Mouse (Mus musculus): ENCODE measurements at regions not wholly inside any gene's neighbourhood (a gene's known extent, or its start where the extent isn't known, plus 50 kb on each side); places are given as distances from the start of the nearest gene placed in this dataset.

GRCm38 (mm10) chr8:113916649-113917048, 68.1 kb upstream of the Adamts18 start:
- H3K9me3 ChIP-seq (ENCODE audit: low read length) = 0 out of 2 replicates have a peak, but pooled peaks cover 6% of the 10 kb centered on the region
- TF ChIP-seq NANOG (IDR thresholded peaks at IDR 0.05; ENCODE audit: borderline replicate concordance, low read length) = no peak
- no peak for TF ChIP-seq CTCF (conservative IDR thresholded peaks at IDR 0.05; ENCODE audit: low read length)
- TF ChIP-seq POU5F1 (IDR thresholded peaks at IDR 0.05; ENCODE audit: borderline replicate concordance, low read length) = no peak
- H3K4me3 ChIP-seq (replicated peaks; ENCODE audit: low read length) = no peak overlapping the region
- H3K27me3 ChIP-seq (ENCODE audit: insufficient read depth, low read length) = no peaks in the 10 kb centered on the region
- no peaks in the 10 kb centered on the region for H3K4me1 ChIP-seq (replicated peaks; ENCODE audit: low read depth, low read length)
- H3K36me3 ChIP-seq (ENCODE audit: insufficient read depth, low read length) = no peaks in the 10 kb centered on the region

- Histone ChIP-seq H3K36me3 (ENCODE audit: insufficient read depth, low read length) (no peaks in the 10 kb centered on the region), H3K9me3 (ENCODE audit: low read length) (0 out of 2 replicates have a peak, but pooled peaks cover 6% of the 10 kb centered on the region), H3K4me3 (replicated peaks; ENCODE audit: low read length) (no peak overlapping the region), H3K4me1 (replicated peaks; ENCODE audit: low read depth, low read length) (no peaks in the 10 kb centered on the region), H3K27me3 (ENCODE audit: insufficient read depth, low read length) (no peaks in the 10 kb centered on the region)
- no peak for TF ChIP-seq CTCF (conservative IDR thresholded peaks at IDR 0.05; ENCODE audit: low read length)
- no peak for TF ChIP-seq POU5F1 (IDR thresholded peaks at IDR 0.05; ENCODE audit: borderline replicate concordance, low read length)
- no peak for TF ChIP-seq NANOG (IDR thresholded peaks at IDR 0.05; ENCODE audit: borderline replicate concordance, low read length)
Measured at GRCm38 (mm10) chr8:113917197-113917596, 68.7 kb upstream of the Adamts18 start.

- H3K36me3 ChIP-seq (ENCODE audit: insufficient read depth, low read length) = no peaks in the 10 kb centered on the region
- no peak overlapping the region for H3K4me3 ChIP-seq (replicated peaks; ENCODE audit: low read length)
- no peak for TF ChIP-seq NANOG (IDR thresholded peaks at IDR 0.05; ENCODE audit: borderline replicate concordance, low read length)
- no peak for TF ChIP-seq CTCF (conservative IDR thresholded peaks at IDR 0.05; ENCODE audit: low read length)
- TF ChIP-seq POU5F1 (IDR thresholded peaks at IDR 0.05; ENCODE audit: borderline replicate concordance, low read length) = no peak
- no peaks in the 10 kb centered on the region for H3K4me1 ChIP-seq (replicated peaks; ENCODE audit: low read depth, low read length)
- peaks cover 2% of the 10 kb centered on the region; the same call in 1 of the 2 replicates for H3K27me3 ChIP-seq (ENCODE audit: insufficient read depth, low read length)
- H3K9me3 ChIP-seq (ENCODE audit: low read length) = no peaks in the 10 kb centered on the region
Measured at GRCm38 (mm10) chr8:113920306-113920705, 71.8 kb upstream of the Adamts18 start.

DNA sequence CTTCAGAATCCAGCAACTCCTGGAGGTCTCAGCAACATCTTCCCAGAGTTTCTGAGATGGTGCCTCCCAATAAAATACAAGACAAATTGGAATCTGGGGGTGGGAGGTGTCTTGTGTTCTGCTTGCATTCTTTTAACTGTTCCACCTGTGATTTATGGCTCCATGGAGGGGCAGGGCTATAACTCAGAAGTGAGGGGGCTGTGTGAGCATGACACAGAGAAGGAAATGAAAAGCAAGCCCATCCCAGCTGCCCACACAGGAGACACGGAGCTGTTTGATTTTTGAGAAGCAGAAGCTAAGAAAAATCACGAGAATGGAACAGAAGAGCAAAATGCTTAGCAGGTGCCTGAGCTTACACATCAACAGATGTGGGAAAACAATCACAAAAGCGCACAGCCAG, 74.8 kb upstream of the Adamts18 start:
- Histone ChIP-seq H3K4me3 (replicated peaks; ENCODE audit: low read length) (no peak overlapping the region), H3K27me3 (ENCODE audit: insufficient read depth, low read length) (peaks cover 2% of the 10 kb centered on the region; the same call in 1 of the 2 replicates), H3K4me1 (replicated peaks; ENCODE audit: low read depth, low read length) (no peaks in the 10 kb centered on the region), H3K9me3 (ENCODE audit: low read length) (no peaks in the 10 kb centered on the region), H3K36me3 (ENCODE audit: insufficient read depth, low read length) (no peaks in the 10 kb centered on the region)
- no peak for TF ChIP-seq POU5F1 (IDR thresholded peaks at IDR 0.05; ENCODE audit: borderline replicate concordance, low read length)
- TF ChIP-seq CTCF (conservative IDR thresholded peaks at IDR 0.05; ENCODE audit: low read length) = no peak
- TF ChIP-seq NANOG (IDR thresholded peaks at IDR 0.05; ENCODE audit: borderline replicate concordance, low read length) = no peak

DNA sequence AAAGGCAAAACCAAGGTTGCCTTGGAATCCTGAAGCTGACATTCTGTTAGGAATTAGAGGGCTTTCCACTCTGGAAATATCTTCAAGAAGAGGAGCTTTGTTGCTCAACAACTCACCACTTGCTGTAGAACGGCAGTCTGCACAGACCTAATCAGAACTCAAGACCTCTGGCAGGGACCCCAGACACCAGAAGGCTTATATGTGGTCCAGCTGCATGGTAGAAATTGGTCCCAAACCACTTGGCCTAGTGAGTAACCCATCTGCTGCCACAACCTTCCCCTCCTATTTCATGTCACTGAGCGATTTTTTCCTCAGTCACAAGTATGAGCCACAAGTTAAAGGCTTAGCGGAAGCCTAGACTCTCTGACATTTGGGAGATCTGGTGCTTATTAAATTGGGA, 105.2 kb upstream of the Adamts18 start:
- H3K9me3 ChIP-seq (ENCODE audit: low read length) = peaks cover 4% of the 10 kb centered on the region; the same call in 1 of the 2 replicates
- no peak overlapping the region for H3K4me3 ChIP-seq (replicated peaks; ENCODE audit: low read length)
- TF ChIP-seq POU5F1 (IDR thresholded peaks at IDR 0.05; ENCODE audit: borderline replicate concordance, low read length) = no peak
- no peak for TF ChIP-seq NANOG (IDR thresholded peaks at IDR 0.05; ENCODE audit: borderline replicate concordance, low read length)
- TF ChIP-seq CTCF (conservative IDR thresholded peaks at IDR 0.05; ENCODE audit: low read length) = no peak
- no peaks in the 10 kb centered on the region for H3K36me3 ChIP-seq (ENCODE audit: insufficient read depth, low read length)
- no peaks in the 10 kb centered on the region for H3K4me1 ChIP-seq (replicated peaks; ENCODE audit: low read depth, low read length)
- H3K27me3 ChIP-seq (ENCODE audit: insufficient read depth, low read length) = no peaks in the 10 kb centered on the region

GRCm38 (mm10) chr8:113956439-113957043, 108.0 kb upstream of the Adamts18 start:
- Histone ChIP-seq H3K36me3 (ENCODE audit: insufficient read depth, low read length) (no peaks in the 10 kb centered on the region), H3K4me3 (replicated peaks; ENCODE audit: low read length) (no peak overlapping the region), H3K4me1 (replicated peaks; ENCODE audit: low read depth, low read length) (no peaks in the 10 kb centered on the region), H3K9me3 (ENCODE audit: low read length) (peaks cover 21% of the 10 kb centered on the region), H3K27me3 (ENCODE audit: insufficient read depth, low read length) (no peaks in the 10 kb centered on the region)
- TF ChIP-seq POU5F1 (IDR thresholded peaks at IDR 0.05; ENCODE audit: borderline replicate concordance, low read length) = no peak
- no peak for TF ChIP-seq NANOG (IDR thresholded peaks at IDR 0.05; ENCODE audit: borderline replicate concordance, low read length)
- TF ChIP-seq CTCF (conservative IDR thresholded peaks at IDR 0.05; ENCODE audit: low read length) = no peak

DNA sequence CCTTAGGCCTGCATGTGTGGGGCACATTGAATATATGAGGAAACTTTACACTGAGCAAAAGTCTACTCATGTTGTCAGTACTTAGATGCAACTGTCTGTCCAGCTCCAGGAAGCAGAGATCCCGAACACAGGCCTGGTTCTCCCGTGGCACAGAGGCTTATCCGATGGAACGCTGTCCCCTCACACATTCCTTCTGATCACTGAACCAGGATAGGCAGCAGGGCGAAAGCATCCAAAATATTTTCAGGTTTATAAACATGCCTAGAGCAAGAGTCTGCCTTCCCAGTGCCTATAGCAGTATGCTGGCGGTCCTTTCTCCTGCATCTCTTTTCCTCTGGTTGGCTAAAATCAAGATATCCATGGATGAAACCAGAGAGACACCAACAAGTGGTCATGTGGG, 109.3 kb upstream of the Adamts18 start:
- H3K9me3 ChIP-seq (ENCODE audit: low read length) = peaks cover 21% of the 10 kb centered on the region
- H3K36me3 ChIP-seq (ENCODE audit: insufficient read depth, low read length) = no peaks in the 10 kb centered on the region
- no peak overlapping the region for H3K4me3 ChIP-seq (replicated peaks; ENCODE audit: low read length)
- no peaks in the 10 kb centered on the region for H3K4me1 ChIP-seq (replicated peaks; ENCODE audit: low read depth, low read length)
- no peaks in the 10 kb centered on the region for H3K27me3 ChIP-seq (ENCODE audit: insufficient read depth, low read length)
- no peak for TF ChIP-seq NANOG (IDR thresholded peaks at IDR 0.05; ENCODE audit: borderline replicate concordance, low read length)
- TF ChIP-seq CTCF (conservative IDR thresholded peaks at IDR 0.05; ENCODE audit: low read length) = no peak
- TF ChIP-seq POU5F1 (IDR thresholded peaks at IDR 0.05; ENCODE audit: borderline replicate concordance, low read length) = no peak

GRCm38 (mm10) chr8:113975810-113976209, 127.3 kb upstream of the Adamts18 start:
- no peak for TF ChIP-seq POU5F1 (IDR thresholded peaks at IDR 0.05; ENCODE audit: borderline replicate concordance, low read length)
- TF ChIP-seq NANOG (IDR thresholded peaks at IDR 0.05; ENCODE audit: borderline replicate concordance, low read length) = no peak
- no peak for TF ChIP-seq CTCF (conservative IDR thresholded peaks at IDR 0.05; ENCODE audit: low read length)
- Histone ChIP-seq H3K4me1 (replicated peaks; ENCODE audit: low read depth, low read length) (no peaks in the 10 kb centered on the region), H3K4me3 (replicated peaks; ENCODE audit: low read length) (no peak overlapping the region), H3K27me3 (ENCODE audit: insufficient read depth, low read length) (peaks cover 8% of the 10 kb centered on the region), H3K36me3 (ENCODE audit: insufficient read depth, low read length) (no peaks in the 10 kb centered on the region), H3K9me3 (ENCODE audit: low read length) (peaks cover 13% of the 10 kb centered on the region)

DNA sequence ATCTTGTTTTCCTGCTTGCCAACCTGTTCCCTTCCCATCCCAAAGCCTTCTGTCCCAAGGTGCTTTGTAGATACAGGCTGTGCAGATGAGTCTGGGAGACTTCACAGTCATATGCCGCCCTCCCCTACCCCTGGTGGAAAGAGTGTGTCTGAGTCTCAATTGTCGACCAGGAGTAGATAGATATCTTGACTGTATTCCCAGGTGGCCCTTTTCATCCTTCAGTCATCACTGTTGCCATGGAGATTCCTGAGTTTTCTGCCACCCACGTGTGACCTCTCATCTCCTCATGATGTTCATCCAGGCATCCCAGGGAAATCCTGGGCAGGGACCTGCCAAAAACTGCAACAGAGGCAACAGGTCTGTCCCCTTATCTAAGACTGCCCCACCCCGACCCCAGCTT, 128.1 kb upstream of the Adamts18 start:
- TF ChIP-seq CTCF (conservative IDR thresholded peaks at IDR 0.05; ENCODE audit: low read length) = no peak
- TF ChIP-seq NANOG (IDR thresholded peaks at IDR 0.05; ENCODE audit: borderline replicate concordance, low read length) = no peak
- TF ChIP-seq POU5F1 (IDR thresholded peaks at IDR 0.05; ENCODE audit: borderline replicate concordance, low read length) = no peak
- Histone ChIP-seq H3K4me1 (replicated peaks; ENCODE audit: low read depth, low read length) (no peaks in the 10 kb centered on the region), H3K4me3 (replicated peaks; ENCODE audit: low read length) (no peak overlapping the region), H3K36me3 (ENCODE audit: insufficient read depth, low read length) (no peaks in the 10 kb centered on the region), H3K27me3 (ENCODE audit: insufficient read depth, low read length) (peaks cover 15% of the 10 kb centered on the region), H3K9me3 (ENCODE audit: low read length) (peaks cover 13% of the 10 kb centered on the region)
